Mouse (Mus musculus): ENCODE measurements at regions not wholly inside any gene's neighbourhood (a gene's known extent, or its start where the extent isn't known, plus 50 kb on each side); places are given as distances from the start of the nearest gene placed in this dataset.

- TF ChIP-seq CTCF (IDR thresholded peaks at IDR 0.05; ENCODE audit: low read depth) (no peak), EP300 (IDR thresholded peaks at IDR 0.05; ENCODE audit: low read depth) (no peak)
Measured at GRCm38 (mm10) chr8:89632304-89632703, 588.3 kb upstream of the Sall1 start.
